Mouse (Mus musculus): ENCODE measurements at regions not wholly inside any gene's neighbourhood (a gene's known extent, or its start where the extent isn't known, plus 50 kb on each side); places are given as distances from the start of the nearest gene placed in this dataset.

- no peak for TF ChIP-seq CTCF (IDR thresholded peaks at IDR 0.05; ENCODE audit: low read depth)
- TF ChIP-seq EP300 (IDR thresholded peaks at IDR 0.05; ENCODE audit: low read depth) = no peak
Measured at GRCm38 (mm10) chr2:116364136-116364535, 298.5 kb upstream of the Meis2 start.

All from liver, postnatal 0 days (tissue).